Mouse (Mus musculus) liver, adult 2 months (tissue): ENCODE measurements around the gene Olr1. TPM values are rescaled to one million over a fixed set of nuclear protein-coding genes. Genes with fewer than 3 reads are reported as not detected.

Source experiments
- DNase-seq: peaks from one replicate; pipeline ENCODE4 v3.0.0-alpha.2; 2011; ENCODE audit warnings: low read depth, low spot score; ENCODE audit errors: extremely low read depth
- H3K27ac ChIP-seq: fragments of 200-500 bp; replicated peaks from 2 replicates; pipeline ENCODE4 v1.5.1; 2012; ENCODE audit warnings: low read depth, mild to moderate bottlenecking, control low read depth, inconsistent platforms, low read length; ENCODE audit not compliant: insufficient read depth
- H3K27me3 ChIP-seq: fragments of 200-500 bp; 2 replicates; pipeline ENCODE4 v1.6.1; 2012; ENCODE audit warnings: mild to moderate bottlenecking, moderate library complexity, low read length, inconsistent platforms; ENCODE audit not compliant: control insufficient read depth, insufficient read depth
- H3K36me3 ChIP-seq: fragments of 200-500 bp; 2 replicates; pipeline ENCODE4 v1.6.1; 2012; ENCODE audit warnings: low read length, inconsistent platforms; ENCODE audit not compliant: control insufficient read depth, insufficient read depth
- H3K4me1 ChIP-seq: fragments of 200-500 bp; 2 replicates; pipeline ENCODE4 v1.6.1; 2011; ENCODE audit warnings: low read length; ENCODE audit not compliant: control insufficient read depth, insufficient read depth
- H3K4me3 ChIP-seq: fragments of 200-500 bp; 2 replicates; pipeline ENCODE4 v1.5.1; 2011; ENCODE audit warnings: low read depth, mild to moderate bottlenecking, control low read depth, low read length, moderate library complexity; ENCODE audit not compliant: insufficient read depth
- H3K79me2 ChIP-seq: fragments of 200-500 bp; 2 replicates; pipeline ENCODE4 v1.6.1; 2012; ENCODE audit warnings: inconsistent platforms, mild to moderate bottlenecking, low read length, moderate library complexity; ENCODE audit not compliant: control insufficient read depth, insufficient read depth
- H3K9ac ChIP-seq: fragments of 200-500 bp; 2 replicates; pipeline ENCODE4 v1.6.1; 2012; ENCODE audit warnings: low read depth, mild to moderate bottlenecking, control low read depth, inconsistent platforms, low read length
- CTCF ChIP-seq: fragments of 200-500 bp; IDR thresholded peaks from 2 replicates; pipeline ENCODE4 v1.5.1; 2011; ENCODE audit warnings: low read depth, low read length, control low read depth
- POLR2A ChIP-seq: fragments of 200-500 bp; IDR thresholded peaks from 2 replicates; pipeline ENCODE4 v1.6.1; 2011; ENCODE audit warnings: low read length, control low read depth; ENCODE audit not compliant: insufficient read depth; ENCODE audit errors: extremely low read depth
- WGBS: fragments of 180-500 bp; shearing (Covaris S2); methylation state at CpG from one replicate; pipeline ENCODE4 v1.1.7; 2018; 5-methylcytosine and 5-hydroxymethylcytosine counted together
- polyA plus RNA-seq: library from polyadenylated mRNA; depleted of rRNA; stranded (reverse); fragments of >200 nt; gene quantifications from 2 replicates; pipeline ENCODE4 v1.2.3, GENCODE M21; 2012
- total RNA-seq: library from RNA; depleted of rRNA; stranded (reverse); fragments of >200 nt; gene quantifications from 2 replicates; pipeline ENCODE4 v1.2.3, GENCODE M21; 2014

Gene Olr1
- total and polyA plus RNA-seq, 2 experiments = not detected

DNA sequence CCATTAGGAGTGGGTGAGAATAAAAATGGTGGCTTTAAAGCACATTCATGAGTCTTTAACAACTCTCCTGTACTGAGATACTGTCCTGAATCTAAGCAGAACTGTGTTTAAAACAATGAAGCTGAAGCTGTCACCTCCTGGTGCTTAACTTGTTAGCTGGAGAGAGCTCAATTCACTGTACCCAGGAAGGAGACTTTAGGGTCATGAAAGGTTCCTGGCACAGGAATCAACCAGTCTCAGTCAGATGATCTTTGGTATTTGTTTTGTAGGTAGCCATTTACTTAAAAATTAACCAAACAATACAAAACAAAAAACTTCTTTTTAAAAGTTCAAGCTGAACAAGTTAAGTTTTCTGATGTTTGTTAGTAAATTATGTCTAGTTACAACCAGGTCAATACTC lies 23.3 kb upstream of the Olr1 start:
- Histone ChIP-seq H3K27ac (no peak overlapping the region; the same call in 1 of the 2 replicates), H3K36me3 (peaks cover 5% of the 10 kb centered on the region), H3K79me2 (peaks cover 20% of the 10 kb centered on the region), H3K27me3 (no peaks in the 10 kb centered on the region), H3K9ac (no peak overlapping the region), H3K4me1 (peaks cover 35% of the 10 kb centered on the region), H3K4me3 (no peak overlapping the region)
- DNase-seq = peak; percentile 98
- no peak for TF ChIP-seq POLR2A
- TF ChIP-seq CTCF = no peak

DNA sequence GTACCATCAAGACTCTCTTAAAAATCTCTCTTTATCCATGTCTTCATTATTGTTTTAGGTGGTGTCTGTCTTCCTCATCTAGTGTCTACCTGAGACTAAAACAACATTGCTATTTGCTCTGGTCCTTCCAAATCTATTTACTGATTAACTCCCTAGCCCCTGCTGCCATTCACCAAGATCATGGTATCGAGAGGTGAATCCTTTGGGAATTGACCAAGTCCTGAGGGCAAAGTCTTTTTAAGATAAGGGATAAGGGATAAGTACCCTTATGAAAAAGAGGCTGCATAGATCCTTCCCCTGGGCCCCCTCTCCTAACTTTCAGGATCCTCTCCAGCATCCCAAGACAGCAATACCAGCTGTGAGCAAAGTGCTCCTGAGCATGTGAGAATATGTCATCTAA lies 22.6 kb upstream of the Olr1 start:
- DNase-seq = peak; percentile 92
- peaks cover 30% of the 10 kb centered on the region for H3K4me1 ChIP-seq
- no peak overlapping the region for H3K4me3 ChIP-seq
- H3K79me2 ChIP-seq = peaks cover 13% of the 10 kb centered on the region
- no peaks in the 10 kb centered on the region for H3K27me3 ChIP-seq
- no peak overlapping the region for H3K9ac ChIP-seq
- H3K27ac ChIP-seq = peak overlapping the region; percentile 60
- TF ChIP-seq CTCF (no peak), POLR2A (no peak)
- H3K36me3 ChIP-seq = peaks cover 1% of the 10 kb centered on the region; the same call in 1 of the 2 replicates
- WGBS = 20% methylated on average over 1 of the region's 1 CpGs

DNA sequence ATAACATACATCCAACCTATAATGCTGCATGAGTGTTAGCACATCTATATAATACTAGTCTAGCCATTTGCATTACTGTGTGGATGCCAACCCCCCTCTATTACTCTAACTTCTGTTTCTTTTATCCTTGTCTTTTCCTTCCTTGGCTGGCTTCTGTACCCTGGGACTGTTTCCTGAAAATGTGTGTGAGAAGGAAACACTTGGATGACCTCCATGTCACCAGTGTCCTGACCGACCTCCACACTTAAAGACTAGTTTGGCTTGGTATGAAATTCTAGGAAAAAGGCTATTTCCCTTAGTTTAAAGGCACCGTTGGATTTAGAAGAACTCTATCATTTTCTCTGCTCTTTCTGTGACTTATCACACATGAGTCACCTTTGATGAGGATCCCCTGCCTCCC lies 20.5 kb upstream of the Olr1 start:
- TF ChIP-seq POLR2A = no peak
- no peak for TF ChIP-seq CTCF
- H3K27me3 ChIP-seq = no peaks in the 10 kb centered on the region
- no peaks in the 10 kb centered on the region for H3K79me2 ChIP-seq
- no peak overlapping the region for H3K27ac ChIP-seq
- H3K36me3 ChIP-seq = no peaks in the 10 kb centered on the region
- H3K9ac ChIP-seq = no peak overlapping the region
- no peak overlapping the region for H3K4me3 ChIP-seq
- peak; percentile 52 for DNase-seq
- 5% methylated on average over 2 of the region's 2 CpGs for WGBS
- H3K4me1 ChIP-seq = peaks cover 29% of the 10 kb centered on the region

DNA sequence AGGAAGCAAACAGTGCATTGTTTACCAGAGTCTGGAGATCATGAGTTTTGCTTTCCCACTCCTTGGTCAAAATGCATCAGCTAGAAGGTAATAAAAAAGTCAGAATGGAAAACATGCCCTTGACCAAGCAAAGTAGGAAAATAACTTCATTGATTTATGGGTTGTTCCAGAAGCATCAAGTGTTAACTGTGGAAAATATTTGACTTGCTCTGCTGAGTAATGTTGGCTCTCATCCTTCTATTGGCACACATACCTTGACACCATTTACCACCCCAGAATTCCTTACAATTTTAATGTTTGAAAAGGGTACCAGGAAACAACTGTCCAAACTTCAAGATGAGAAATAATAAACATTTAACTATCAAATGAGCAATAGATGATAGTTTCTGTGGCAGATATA lies 19.1 kb upstream of the Olr1 start:
- Histone ChIP-seq H3K36me3 (no peaks in the 10 kb centered on the region), H3K27me3 (no peaks in the 10 kb centered on the region), H3K9ac (no peak overlapping the region), H3K4me3 (no peak overlapping the region), H3K79me2 (no peaks in the 10 kb centered on the region), H3K27ac (0 out of 2 replicates have a peak overlapping the region, but pooled peaks have one; percentile 55), H3K4me1 (peaks cover 25% of the 10 kb centered on the region)
- peak; percentile 92 for DNase-seq
- TF ChIP-seq POLR2A = no peak
- no peak for TF ChIP-seq CTCF

DNA sequence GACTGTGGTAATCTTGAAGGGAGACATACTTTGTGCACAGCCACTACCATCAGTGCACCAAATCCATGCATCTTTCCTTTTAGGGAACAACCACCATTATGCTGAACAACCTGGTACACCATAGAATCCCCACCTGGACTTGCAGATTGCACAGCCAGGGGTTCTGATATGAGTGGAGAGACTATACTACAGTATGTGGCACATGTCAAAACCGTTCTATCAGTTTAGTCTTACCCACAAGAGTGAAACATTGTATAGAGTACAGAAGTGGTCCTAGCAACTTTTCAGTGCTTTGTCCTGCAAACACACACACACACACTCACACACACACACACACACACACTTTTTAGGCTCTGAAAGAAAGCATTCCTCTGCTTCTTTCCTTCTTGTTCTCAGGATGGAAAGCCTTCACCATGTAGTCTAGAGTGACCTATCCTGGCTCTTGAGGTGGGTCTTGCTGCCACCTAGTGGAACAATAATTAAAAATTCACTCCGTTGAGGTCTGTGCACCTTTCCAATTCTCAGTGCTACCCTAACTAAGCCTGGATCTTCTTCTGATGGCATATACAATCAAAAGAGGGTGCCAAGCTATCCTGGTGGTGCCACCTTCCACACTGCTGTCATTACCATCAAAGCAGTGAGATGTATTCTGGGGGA lies 10.9 kb upstream of the Olr1 start:
- TF ChIP-seq CTCF = peak; percentile 46; the same call in 1 of the 2 replicates
- no peak for TF ChIP-seq POLR2A
- Histone ChIP-seq H3K79me2 (no peaks in the 10 kb centered on the region), H3K27me3 (no peaks in the 10 kb centered on the region), H3K9ac (no peak overlapping the region), H3K4me1 (no peaks in the 10 kb centered on the region), H3K27ac (no peak overlapping the region), H3K36me3 (no peaks in the 10 kb centered on the region), H3K4me3 (no peak overlapping the region)
- peak; percentile 56 for DNase-seq
- WGBS = 50% methylated on average over 2 of the region's 2 CpGs

DNA sequence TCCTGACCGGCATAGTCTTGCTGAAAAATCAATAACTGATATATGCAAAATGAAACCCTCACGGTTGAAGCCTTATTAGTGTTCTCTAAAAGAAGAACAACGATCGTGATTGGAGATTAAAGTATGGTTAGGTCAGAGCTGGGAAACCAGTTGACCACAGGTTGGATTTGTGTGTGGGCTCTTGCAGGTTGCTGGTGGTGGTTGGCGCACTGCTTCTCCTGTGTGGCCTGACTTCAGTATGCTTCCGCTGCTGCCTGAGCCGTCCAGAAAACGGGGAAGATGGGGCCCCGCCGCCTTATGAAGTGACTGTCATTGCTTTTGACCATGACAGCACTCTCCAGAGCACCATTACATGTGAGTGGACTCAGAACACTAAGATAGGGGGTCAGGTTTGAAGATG lies 9.4 kb upstream of the Olr1 start:
- no peak for TF ChIP-seq CTCF
- WGBS = 86% methylated on average over 10 of the region's 10 CpGs
- H3K79me2 ChIP-seq = no peaks in the 10 kb centered on the region
- no peak overlapping the region for H3K27ac ChIP-seq
- no peak for DNase-seq
- H3K27me3 ChIP-seq = no peaks in the 10 kb centered on the region
- no peak overlapping the region for H3K9ac ChIP-seq
- H3K4me3 ChIP-seq = no peak overlapping the region
- H3K4me1 ChIP-seq = no peaks in the 10 kb centered on the region
- no peaks in the 10 kb centered on the region for H3K36me3 ChIP-seq
